Mouse (Mus musculus) cerebellum, postnatal 4 days (tissue): ENCODE data around the gene Tasp1.
"Not testable (repeated sequence)": the region's sequence is repeated elsewhere in the genome, so short reads cannot be mapped to it uniquely, and the experiment has no call there.

ENCODE experiments used
- DNase-seq, 2 experiments: peaks; one replicate each; pipeline ENCODE4 v3.0.0; 2022; ENCODE audit warnings: low spot score in 2 of 2, mixed read lengths in 1 of 2

Gene Tasp1

DNA sequence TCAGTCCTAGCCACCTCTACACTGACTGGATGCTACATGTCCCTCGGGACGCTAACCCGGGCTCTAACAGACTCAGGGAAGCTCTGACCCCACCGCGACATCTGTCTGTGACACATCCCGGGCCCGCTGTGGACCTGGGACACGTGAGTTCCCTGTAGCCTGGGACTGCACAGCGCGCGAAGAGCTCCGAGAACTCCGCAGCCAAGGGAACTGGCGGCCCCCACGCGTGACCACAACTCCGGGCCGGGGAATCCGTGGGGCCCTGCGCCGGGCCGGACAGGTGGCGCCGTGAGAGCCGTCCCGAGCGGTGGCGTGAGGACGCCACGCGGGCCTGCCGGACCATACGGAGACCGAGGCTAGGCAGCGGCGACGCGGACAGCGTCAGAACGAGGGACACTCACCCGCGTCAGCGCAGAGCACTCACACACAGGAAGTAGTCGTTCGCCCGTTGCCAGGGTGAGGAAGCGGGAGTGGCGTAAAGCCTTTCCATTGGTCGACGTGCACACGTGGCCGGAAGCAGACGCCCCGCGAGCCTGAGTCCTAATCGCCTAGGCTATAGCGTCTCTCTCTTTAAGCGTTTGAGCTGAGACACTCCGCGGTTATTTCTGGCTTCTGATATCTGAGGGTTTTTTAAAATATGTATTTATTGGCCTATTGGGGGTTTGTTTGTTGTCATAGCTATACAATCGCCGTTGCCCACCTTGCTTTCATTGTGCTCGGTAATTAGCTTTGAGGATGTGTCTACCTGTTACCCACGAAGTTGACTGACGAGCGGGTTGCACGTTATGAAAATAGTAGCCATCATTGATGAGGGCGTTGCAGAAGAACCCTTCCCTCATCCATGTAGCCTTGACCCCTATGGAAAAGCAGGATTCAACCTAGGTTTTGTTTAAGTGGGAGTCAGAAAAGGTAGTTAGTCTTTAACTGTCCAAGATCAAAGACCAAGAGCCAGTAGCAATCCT is at the start of gene Tasp1:
TSS of gene Tasp1 (minus strand) at position 453 of the 962 bp plus-strand sequence.
- peak; percentile 72 to 87 for DNase-seq

DNA sequence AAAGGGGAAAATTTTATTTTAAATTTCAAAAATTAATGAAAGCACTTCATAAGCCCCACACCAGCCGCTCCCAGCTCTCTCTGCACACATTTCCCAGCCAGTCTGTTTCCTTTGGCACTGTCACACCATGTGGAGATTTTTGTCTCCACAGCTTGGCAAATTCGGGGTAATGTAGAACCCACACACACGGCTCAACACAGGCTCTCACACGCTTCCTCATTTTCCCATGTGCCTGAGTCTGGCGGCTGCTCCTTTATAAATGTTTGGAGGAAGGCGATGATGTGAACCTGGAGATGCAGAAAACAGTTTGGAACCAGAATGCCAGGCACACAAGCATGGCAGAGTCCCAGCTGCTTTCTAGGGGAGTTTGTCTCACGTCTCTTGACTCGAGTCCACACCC is 47.2 kb upstream of the Tasp1 start:
- no peak for DNase-seq

DNA sequence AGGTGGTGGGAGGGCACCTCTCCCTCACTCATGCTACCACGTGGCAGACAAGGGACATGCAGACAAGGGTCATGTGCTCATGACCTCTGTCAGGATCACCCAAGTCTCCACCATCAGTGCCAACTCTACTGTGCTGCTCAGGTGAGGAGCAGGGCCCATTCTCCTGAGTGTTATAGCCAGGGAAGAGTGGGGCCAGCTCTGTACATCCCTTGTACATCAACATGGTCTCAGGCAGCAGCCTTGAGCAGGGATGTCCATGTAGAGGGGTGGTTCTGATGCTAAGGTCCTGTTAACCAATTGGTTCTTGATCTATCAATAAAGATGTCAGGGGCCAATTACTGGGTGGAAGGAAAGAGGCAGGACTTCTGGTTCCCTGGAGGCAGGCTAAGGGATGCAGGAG is 42.3 kb upstream of the Tasp1 start:
- DNase-seq: no peak

DNA sequence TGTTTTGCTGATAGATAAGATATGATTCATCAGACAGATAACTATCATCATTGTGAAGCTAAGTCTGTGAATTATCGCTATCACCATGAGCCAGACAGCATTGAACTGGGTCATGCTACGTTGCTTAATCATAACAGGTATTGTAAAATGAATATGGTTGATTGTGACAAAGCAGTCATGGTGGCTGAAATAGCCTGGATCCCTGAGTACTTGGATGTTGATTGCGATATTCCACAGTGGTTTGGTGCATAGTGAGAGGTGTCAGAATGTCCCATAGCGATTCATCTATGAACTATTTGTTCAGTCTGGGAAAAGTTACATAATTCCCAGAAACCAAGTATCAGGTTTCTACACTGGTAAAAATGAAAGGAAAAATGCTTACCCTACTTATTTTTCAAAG is 41.0 kb upstream of the Tasp1 start:
- DNase-seq: no peak

DNA sequence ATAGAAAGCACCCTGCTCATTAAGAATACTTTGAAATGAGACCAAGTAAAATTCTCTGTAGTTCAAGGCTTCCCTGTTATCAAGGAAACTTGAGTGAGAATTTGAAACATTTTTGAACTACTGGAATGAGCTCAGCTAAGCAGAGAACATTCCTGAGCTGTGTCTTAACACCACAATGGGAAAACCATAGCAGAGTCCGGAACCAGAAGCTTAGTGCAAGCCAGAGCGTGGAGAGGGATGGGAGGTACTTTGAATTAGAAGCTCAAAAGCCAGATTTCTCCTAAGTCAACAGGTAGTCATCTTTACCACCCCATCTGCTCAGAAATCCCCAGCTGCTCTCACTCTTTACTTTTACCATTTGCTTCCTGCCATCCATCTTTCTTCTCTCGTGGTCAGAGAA is 38.3 kb upstream of the Tasp1 start:
- no peak for DNase-seq

DNA sequence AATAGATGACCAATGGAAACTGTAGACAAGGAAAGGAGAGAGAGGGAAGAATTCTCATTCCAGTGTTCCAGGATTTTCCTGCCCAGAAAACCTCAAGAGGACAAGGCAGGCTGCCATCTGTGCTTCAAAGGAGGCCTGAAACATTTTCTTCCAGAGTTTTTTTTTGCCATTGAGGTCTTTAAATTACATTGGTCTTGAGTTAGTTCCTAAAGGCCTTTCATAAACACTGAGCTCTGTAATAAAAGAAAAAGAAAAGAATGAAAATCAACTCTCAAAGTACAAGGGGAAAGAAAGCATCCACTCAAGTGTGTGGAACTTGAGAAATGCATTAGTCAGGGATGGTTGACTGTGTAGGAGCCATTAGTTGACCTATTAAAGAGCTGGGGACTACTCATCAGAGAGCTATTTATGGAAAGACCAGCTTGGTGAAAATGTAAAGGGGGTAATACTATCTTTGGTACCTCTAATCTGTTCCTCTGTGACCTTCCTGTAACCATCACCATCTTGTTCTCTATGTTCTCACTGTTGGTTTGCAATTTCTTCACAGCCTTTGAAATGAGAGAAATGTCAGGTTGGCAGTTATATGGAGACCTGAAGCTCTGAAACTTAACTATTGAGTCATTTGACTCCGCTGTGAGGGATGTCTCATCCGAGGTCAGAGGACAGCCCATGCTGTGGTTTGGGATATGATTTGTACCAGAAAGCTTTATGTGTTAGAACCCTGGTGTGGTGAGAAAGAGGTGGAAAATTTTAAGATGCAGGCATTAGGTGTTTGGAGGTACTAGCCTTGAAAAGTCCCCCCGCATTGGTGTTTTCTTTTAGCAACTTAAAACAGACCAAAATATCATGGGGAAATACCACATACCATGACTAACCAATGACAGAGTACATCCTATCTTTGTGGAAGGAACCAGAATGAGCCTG is 34.2 kb upstream of the Tasp1 start:
- no peak for DNase-seq

DNA sequence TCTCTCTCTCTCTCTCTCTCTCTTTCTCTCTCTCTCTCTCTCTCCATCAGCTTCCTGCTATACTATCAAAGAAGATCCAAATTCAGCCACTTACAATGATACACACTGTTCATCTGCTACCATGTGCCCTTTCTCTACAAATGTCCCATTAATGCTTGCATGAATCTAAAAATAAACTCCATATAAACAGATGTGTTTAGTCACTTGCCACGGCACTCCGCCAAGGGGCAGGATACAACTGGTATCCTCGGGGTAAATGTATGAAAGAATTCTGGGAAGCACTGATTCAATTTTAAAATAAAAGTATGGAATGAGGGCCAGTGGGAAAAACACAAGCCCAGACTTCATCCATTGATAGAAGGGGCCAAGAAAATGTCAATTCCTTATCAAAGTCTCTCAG is 33.4 kb upstream of the Tasp1 start:
- DNase-seq: no peak

DNA sequence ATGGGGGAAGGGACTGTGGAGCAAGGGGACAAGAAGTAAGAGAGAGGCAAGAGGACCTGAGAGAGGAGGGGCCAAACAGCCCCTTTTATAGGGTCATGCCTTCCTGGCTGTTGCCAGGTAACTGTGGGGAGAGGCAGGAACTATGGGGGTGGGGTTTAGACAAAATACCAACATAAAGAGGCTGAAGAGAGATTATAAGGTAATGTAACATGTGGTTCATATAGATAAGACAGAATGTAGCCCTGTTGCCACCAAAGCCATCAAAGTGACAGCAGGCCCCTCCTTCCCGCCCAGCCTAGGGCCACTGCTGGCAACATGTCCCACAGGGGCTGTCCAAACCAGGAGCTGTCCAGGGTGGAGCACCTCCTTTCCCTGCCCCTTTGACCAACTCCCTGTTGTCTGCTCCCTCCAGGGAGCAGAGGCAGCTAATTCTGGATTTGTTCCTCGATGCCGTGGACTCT is 30.6 kb upstream of the Tasp1 start:
- DNase-seq: no peak

DNA sequence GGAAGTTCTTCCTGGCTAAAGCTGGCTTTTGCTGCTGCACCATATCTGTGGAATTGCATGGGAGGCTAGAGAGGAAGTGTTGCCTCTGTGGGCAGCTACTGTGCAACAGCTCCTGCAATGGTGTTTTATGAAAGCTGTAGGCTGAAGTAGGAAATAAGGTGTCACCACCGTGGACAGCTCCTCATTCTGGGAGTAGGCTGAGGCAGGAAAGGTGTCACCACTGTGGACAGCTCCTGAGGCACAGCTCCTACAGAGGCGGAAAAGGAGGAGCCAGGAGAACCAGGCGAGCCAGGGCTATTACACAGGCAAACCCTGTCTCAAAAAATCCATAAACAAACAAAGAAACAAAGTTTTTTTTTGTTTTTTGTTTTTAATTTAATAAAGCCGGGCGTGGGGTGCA is 29.4 kb upstream of the Tasp1 start:
- DNase-seq: no peak

DNA sequence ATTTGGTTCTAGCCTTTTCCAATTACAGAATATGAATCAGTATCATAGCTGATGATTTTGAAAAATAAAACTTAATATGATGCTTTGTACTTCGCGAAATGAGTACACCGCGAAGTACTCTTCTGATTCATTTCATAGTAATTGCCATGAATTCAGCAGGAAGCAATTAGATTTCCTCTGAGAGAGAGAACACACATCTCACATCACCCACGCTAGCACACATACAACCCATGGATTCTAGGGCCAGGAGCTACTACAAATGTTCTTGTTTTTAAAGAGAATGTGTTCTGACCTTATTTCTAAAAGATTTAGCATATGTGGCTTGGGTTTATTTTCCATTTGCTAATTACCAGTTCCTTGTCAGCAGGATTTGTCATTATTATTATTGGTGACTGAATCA is 26.8 kb upstream of the Tasp1 start:
- DNase-seq: no peak

DNA sequence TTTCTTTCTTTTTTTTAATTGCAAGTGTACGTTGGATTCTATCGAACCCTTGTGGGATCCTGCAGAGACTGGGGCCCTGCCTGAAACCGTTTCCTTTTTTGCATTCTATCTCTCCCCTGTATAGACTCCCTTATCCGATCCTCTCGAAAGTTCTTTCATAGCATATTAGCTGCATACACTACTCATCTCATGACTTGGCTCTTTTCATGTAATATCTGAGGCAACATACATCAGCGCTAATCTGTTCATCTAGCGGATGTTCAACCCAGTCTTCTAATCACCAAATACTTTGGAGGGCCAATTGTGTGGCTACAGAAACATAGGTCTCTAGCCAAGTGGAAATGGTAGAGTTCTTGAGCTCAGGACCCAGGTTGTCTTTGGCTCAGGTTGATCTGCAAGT is 17.6 kb upstream of the Tasp1 start:
- DNase-seq: no peak

DNA sequence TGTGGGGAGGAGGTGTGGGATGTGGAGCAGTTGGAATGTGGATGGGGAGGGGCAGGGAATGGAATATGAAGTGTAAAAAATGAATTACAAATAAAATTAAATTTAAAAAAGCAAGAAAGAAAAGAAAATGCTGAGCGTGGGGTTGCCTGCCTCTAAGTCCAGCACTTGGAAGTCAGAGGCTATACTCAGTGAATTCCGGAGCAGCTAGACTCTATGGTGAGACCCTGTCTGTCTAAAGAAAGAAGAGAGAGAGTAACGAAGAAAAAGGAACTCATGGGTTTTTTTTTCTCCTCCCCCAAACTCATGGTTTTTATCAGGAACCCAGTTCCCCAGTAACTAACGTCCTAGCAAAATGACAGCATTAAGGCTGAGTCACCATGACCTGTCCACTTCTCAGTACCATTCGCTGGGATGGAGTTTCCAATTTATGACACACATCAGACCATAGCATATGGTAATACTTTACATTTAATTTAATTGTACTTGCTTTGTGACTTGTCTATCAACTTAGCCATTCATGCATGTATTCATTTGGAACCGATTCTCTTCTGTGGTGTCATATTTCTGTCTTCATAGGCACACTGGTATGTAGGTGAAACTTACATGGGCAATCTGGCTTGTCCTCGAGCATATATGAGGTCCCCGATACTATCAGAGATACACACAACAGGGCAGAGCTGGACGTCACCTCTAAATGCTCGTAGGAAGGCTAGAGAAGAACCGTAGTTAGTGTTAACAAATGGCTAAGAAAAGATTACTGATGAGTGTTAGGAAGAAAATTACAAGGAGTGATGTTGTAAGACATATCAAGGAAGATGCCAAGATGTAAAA is 14.4 kb upstream of the Tasp1 start:
- no peak for DNase-seq

DNA sequence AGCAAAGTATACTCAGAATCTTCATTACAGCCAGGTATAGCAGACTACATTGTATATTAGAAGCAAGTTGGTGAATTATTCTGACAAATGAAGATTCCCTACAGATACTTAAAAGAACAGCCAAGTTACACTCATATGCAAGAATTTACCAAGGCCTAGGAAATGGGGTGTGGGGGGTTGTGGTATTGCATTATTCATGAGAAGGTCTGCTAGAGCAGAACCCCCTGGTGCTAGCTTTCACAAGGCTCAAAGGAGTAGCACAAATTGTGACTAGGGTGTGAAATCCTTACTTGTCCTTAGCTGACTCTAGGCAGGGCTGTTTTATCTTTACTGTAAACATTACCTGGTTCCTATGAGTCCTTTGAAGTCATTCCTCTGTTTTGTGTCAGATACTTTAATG is 12.7 kb upstream of the Tasp1 start:
- not testable (repeated sequence) for DNase-seq

DNA sequence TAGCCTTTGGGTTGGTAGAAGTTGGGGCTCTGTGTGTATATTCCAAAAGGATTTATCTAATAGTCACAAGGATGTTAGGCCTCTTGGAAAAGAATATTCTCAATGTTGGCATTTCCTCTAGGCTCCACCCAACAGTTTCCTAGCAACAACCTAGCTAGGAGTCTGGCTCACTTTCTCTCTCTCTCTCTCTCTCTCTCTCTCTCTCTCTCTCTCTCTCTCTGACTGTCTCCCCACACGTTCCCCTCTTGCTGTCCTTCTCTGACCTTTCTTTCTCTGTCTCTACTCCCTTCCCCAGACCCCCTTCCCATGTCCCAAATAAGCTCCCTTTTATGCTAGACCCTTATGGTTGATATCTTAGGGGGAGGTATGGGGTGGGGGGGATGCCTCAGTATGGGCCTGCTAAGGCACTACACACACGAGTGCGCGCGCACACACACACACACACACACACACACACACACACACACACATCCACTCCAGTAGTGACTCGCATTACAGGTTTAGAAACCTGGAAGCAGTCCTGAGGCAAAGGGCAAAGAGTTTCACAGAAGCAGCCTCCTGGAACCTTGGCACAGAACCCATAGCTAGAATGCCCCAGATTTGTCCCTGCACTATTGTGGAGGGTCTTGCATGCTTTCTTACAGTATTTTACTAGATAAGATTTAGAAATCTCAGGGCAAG is 12.1 kb upstream of the Tasp1 start:
- DNase-seq: no peak

DNA sequence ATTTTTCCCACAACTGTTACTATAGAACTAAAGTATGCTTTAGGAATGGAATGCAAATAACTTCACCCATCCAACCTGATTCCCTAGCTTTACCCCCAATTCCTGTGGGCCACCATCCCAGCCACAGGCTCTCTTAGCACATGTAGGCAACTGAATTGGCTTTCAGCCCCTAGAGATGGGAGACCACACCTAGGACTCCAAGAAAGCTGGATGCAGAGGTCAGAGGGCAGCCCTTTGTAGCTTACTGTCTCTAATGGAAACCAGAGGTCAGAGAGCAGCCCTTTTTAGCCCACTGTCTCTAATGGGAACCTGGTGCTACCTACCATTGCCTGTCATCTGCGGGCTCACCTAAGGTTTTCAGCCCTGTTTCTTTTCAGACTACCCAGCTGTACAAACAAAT is 10.9 kb upstream of the Tasp1 start:
- DNase-seq: no peak

DNA sequence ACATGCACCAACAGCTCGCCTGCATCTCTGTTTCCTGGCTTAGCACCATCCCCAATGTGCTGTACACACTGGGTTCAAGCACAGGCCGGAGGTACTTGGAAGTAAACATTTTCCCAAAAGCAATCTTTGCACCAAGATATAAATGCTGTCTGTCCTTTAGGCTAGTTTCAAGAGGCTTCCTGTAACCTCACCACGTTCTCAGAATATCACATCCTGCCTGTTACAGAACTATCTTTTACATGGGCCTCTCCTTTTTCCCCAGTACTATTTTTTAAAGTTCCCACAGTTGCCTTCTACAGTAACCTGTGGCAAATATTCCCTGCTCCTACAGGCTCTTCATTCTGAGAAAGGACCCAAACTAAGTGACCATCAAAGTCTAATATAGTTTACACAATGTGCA is 8.5 kb upstream of the Tasp1 start:
- DNase-seq: no peak

DNA sequence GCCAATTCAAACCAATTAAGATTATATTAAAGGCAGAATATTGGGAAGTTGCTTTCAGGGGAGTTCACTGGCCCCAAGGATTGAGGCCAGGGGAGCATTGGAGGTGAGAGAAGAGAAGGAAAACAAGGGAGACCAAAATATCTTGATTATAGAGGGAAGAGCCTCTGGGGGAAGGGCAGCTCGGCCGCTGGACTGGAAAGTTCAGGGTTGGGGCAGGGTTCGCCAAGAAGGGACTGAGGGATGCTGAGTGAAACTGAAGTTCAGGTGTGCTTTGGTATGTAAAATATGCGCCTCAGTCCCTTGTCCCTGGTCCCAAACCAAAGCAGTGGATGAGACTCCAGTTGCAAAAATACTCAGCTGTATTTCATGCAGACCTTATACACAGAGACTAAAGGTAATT is 911 bp upstream of the Tasp1 start:
- no peak for DNase-seq

DNA sequence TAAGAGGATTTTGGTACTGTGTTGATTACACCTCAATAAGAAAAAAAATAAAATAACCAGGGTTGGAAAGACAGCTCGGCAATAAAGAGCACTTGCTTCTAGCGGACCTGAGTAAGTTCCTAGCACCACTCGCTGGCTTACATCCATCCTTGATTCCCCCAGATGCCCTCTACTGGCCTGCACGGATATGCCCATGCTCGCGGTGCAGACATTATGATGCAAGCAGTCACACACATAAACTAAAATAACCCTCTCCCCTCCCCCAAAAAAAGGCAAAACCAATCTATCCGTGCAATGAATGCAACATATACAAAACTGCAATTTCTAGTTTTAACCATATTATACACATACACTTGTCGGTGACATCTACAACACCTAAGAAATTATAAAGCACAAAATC is 929 bp downstream of the Tasp1 start:
- DNase-seq: no peak

DNA sequence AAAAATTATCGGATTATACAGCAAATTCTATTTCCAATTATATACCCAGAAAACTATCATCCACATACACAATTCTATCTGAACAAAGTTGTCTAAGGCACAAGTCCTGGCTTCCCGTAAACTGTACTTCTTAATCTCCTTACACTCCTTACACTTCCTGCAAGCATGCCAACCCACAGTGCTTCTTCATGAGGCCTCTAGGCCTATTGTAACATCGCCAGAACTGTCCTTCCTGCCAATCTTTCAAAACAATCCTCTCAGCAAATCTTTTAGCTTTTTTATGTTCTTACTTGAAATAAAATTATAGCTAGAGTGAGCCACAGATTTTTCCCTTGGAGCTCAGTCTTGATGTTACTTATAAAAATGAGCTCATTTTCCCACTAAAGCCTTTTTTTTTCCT is 5.1 kb downstream of the Tasp1 start:
- DNase-seq: no peak

DNA sequence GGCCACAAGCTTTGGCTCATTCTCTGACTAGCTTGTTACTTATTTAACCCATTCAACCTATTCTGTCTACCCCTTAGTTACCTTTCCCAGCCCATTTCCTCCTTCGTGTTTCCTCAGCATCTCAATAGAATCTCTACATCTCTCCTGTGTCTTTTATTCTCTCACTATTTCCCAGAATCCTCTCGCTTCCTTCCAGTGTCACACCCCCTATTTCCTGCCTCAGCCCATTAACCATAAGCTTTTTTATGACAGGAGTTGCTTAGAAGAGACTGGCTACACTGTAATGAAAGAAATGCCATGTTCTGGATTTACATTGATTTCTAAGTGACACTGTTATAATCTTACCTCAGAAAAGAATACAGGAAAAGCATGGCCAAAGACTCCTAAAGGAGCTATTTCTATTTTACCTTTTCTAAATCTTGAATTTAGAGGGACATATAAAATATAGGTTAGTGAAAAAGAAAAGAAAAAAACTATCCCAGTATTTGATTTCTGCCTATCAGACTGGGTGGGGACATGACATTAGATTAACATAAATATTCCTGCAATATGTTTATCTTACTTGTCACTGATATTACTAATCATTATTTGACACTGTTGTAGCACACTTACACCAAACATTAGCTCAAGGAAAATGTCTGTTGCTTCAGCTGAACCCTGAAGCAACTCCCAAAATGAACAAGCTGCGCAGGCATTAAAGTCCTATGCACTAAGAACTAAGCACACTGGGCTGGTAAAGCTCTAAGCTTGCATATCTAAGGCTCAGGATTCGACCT is 6.3 kb downstream of the Tasp1 start:
- no peak for DNase-seq
